Mouse (Mus musculus) skeletal muscle tissue, adult 2 months (tissue): Measurements from ENCODE around the gene Tapt1.
"Not testable (repeated sequence)": the region's sequence is repeated elsewhere in the genome, so short reads cannot be mapped to it uniquely, and the experiment has no call there.

ENCODE experiments used
- DNase-seq: peaks from one replicate; pipeline ENCODE4 v3.0.0-alpha.2; 2012; ENCODE audit warnings: low read depth, low spot score

Tapt1 gene

GRCm38 (mm10) chr5:44143467-44144235 lies 82.8 kb downstream of the Tapt1 start:
- no peak for DNase-seq

DNA sequence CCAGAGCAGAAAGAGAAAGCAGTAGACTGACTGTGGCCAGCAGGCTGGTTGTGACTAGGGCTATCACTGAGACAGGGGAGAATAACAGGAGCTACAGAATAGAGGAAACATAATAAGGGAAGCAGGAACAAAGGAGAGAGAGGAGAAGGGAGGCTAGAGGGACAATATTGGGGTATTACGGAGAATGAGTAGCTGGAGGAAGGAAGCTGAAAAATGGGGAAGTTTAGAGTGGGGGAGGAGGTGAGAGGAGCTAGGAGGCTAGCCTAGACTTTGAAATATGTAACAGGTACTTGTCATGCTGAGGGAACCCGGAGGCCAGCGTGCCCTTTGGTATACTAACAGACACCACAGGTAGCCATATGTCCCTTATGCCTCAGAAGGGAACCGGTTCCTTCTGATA lies 98.9 kb downstream of the Tapt1 start:
- DNase-seq: no peak

DNA sequence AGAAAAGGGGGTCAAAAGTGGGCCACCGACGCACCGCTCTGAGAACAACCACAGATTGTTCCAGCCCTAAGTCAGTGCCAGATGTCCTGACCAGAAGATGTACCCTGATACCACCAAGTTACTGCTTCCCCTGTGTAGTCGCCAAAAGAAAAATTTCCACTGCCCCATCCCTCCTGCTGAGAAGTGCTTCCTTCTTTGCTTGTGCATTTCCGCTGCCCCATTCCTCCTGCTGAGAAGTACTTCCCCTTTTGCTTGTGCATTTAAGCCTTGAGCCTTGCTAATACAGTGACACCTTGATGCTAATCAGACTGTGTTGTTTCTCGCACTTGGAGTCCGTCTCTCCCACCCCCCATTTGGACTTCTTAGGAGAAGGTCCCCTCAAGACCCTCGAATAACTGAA lies 99.9 kb downstream of the Tapt1 start:
- not testable (repeated sequence) for DNase-seq
